Mouse (Mus musculus): Measurements from ENCODE around the gene Mtch1.

- no peak for TF ChIP-seq EP300 (IDR thresholded peaks at IDR 0.05)
- TF ChIP-seq CTCF (IDR thresholded peaks at IDR 0.05) = no peak
These were observed 54.7 kb downstream of the Mtch1 start for GRCm38 (mm10) chr17:29292996-29293395.
